Mouse (Mus musculus): ENCODE measurements around the gene Olfr1344.
"Not testable (repeated sequence)": the region's sequence is repeated elsewhere in the genome, so short reads cannot be mapped to it uniquely, and the experiment has no call there.

The Olfr1344 gene

DNA sequence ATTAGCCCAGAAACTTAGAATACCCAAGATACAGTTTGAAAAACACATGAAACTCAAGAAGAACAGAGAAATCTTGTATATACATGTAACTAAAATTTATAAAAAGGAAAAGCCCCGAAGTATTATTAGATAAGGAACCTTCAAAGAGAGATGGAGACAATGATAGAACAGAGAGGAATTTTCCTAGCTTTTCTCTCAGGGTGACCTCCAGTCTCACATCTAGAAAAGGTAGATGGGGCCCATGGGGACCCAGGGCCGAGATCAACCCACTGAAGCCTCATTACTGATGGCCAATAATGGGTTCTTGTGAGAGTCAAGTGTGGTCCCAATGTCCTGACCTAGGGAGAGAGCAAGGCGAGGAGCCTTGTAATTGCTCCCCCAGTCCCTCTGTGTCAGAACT is at the start of gene Olfr1344:
Gene Olfr1344 (plus strand): TSS at position 301 of the 400 bp plus-strand sequence.
- DNase-seq = no peak

DNA sequence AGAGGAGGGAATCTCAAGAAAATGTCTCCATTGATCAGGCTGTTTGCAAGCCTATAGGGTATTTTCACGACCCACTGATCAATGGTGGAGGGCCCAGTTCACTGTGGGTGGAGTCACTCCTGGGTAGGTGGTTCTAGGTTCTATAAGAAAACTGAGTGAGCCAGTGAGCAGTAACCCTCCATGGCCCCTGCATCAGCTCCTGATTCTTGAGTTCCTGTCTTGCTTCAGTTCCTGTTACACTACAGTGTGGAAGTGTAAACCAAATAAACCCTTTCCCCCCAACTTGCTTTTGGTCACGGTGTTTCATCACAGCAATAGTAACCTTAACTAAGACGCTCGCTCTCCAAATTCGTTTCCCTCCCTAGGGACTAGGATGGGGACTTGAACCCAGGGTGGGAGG is 49.5 kb upstream of the Olfr1344 start:
- no peak for DNase-seq

DNA sequence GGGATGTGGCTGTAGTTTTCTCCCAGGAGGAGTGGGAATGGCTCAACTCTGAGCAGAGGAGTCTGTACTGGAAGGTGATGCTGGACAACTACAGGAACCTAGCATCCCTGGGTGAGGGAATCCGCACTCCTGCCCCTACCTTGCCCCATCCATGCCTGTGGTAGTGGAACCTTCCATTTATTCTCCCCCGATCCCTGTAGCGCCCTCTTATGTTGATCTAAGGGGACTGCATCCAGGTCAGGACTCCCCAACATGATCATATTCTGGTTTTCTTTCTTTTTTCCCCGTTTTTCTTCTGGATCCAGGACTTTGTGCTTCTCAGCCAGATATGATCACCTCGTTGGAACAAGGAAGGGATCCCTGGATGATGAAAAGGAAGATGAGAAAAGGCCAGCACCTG is 49.0 kb upstream of the Olfr1344 start:
- no peak for DNase-seq

DNA sequence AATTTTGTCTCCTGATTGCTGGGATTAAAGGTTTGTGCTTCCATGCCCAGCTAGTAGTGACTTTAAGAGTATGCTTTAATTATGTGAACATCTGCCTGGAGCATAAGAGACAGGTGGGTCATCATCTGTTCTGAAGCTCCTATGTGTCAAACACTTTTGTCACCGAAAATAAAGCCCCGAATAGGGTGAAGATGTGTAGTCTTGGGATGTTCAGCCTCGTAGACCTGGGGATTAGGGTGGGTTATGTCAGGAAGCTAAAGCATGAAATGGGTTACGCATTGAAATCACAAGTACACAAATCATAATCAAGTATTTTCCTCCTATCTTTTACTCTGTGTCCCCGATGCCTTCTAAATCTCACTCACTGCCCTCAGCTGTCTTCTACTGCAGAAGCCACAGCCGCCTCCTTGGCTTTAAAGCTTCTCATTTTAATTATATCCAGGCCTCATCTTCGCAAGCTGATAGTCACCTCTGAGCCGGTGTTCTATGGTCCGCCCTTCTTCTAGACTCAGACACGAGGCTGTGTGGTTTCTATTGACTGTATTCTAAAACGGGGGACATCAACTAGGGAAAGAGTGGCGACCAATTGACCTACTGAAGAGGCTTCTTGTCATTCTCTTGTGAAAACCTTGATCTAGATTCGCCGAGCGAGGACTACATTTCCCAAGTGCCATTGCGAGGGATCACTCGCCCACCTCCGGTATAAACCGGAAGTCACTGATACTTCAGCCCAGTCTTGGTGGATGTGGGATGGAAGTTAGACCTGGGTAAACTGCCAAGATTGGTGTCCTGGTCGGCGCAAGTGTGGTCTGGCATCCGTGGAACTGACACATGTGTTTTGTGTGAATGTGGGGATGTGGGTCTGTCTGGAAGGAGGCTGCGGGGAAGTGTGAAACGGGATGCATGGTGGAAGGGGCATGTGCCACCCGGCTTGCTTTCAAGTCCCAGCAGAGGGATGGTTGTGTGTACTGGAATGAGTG is 40.2 kb upstream of the Olfr1344 start, which contains the start of gene Smim17:
Gene Smim17 (plus strand): TSS at position 720 of the 980 bp plus-strand sequence.
- DNase-seq = peak; percentile 25 to 30

DNA sequence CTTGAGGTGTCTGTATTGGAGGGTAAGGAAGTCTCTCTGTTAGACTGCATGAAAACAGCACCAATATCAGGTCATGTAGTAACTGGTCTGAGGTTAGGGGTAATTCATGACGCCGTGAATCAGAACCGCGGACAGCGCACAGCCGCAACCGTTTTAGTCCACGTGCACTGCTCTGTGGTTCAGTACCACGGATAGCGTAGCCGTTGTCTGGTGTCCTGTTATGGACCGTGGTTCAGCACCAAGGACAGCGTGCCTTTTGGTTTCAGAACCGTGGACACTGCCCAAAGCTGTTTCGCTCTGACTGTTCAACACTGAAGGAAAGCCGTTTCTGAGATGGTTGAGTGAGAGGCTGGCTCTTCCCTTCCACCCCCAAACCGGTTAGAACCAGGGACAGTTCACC is 28.4 kb upstream of the Olfr1344 start, which contains the start of gene Gm20715:
Gene Gm20715 (plus strand): TSS at position 235 of the 400 bp plus-strand sequence.
- DNase-seq = peak; percentile 89 to 92

DNA sequence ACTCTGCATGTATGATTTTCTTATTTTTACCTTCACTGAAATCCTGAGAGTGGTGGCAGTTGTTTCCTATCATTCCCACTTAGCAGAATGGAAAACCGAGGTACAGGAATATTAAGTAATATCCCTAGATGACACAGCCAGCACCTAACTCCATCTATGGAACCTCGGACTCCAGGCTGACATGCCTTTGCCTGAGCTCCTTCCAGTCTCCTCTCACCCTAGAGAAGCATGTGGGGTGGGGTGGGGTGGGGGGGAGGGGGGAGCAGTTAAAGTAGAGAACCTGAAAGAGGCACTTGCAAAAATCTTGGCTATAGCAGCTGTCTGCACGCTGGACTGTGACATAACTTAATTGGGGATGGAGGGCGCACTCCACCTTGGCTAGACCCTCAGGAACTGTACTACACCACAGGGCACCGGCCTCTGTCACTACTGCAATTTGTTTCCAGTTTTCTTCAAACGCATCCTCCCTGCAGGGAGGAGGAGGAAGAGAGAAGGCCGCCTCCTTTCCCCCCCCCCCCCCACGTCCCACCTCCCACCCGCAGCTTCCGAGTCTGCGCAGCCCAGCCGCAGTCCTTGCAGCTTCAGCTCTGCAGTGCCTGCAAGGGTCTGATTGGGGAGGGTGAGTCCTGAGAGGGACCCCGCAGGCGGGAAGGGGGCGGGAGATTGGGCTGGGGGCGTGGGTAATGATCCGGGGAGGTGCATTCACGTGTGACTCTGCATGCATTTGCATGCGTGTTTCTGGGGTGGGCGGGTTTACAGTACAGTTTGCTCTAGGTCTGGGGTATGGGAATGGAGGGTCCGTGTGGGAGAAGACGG is 23.7 kb upstream of the Olfr1344 start:
- DNase-seq = no peak

DNA sequence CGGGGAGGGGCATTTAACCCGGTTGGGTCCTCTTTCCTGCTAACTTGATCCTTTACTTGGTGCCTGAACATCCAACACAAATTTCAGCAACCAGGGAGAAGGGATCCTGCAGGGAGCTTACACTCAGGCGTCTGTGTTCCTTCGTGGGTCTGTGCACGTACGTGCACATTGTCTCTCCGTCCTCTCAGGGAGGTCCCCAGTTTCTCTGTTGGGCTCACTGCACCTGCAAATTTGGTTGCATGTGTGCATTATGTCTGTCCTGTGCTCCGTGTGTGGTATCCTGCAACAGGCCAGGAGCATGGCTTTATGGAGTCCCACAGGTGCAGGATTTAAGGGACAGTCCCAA is 23.1 kb upstream of the Olfr1344 start:
- DNase-seq = no peak

DNA sequence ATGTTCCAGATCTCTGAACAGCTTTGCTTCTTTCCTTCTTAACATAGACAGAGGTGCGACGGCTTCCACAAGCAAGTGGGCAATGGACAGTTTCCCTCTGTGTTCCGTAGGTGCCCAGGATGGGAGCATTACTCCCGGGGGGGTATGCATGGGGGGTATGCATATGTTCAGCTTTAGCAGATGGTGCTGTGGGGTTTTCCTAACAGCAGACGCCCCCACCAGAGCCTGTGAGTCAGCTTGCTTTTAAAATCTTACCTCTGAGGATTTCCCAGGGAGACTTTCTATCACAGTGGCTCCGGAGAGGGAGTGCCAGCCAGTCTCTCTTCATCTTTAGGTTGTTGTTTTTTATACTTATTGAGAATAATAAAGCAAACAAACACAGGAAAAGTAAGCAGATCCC is 18.6 kb upstream of the Olfr1344 start:
- DNase-seq = no peak

DNA sequence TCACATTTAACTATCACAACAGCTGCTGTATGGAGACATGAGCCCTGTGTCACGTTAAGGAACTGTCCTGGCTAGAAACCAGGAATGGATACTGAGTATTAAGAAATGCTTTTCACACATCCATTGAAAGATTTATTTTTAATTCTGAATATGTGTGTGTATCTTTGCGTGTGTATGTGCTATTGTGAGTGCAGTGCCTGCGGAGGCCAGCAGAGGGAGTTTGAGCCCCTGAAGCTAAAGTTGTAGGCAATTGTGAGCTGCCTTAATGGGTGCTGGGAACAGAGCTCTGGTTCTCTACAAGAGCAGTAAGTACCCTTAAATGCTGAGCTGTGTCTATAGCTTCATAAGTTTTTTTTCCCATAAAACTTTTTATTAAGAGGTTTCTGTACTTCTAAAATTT is 9.1 kb upstream of the Olfr1344 start:
- no peak for DNase-seq

DNA sequence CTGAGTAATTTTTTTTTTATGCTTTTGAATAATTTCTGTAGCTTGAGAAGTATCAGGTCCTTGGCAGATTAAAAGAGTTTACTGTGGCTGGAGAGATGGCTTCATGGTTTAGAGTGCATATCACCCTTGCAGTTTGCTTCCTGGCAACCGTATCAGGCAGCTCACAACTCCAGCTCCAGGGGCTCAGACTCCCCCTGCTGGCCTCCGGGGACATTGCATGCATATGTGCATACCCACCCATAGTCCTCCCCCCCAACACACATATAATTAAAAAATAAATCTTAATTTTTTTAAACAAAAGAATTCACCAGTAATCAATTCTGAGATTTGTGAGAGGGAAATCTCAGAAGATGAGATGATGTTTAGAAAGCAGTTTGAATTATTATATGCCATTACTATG is 8.1 kb upstream of the Olfr1344 start:
- peak in 1 of 2 experiments; percentile 16 for DNase-seq

DNA sequence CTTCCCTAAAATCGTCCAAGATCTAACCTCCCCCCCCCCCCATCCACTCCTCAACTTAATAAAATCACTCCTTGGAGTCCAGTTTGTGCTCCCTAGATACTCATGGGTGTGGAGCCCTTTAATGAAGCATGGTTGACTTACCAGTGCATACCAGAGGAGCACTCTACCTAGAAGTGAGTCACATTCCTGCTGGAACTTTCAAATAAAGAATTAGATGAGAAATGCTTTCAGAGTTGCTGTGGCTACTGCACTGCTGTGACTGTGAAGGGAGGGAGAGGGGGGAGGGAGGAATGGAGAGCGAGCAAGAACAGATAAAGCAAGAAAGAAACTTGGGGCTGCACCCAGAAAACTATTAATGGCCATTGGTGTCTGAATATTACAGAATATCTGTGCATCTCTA is 2.7 kb downstream of the Olfr1344 start:
- no peak for DNase-seq

DNA sequence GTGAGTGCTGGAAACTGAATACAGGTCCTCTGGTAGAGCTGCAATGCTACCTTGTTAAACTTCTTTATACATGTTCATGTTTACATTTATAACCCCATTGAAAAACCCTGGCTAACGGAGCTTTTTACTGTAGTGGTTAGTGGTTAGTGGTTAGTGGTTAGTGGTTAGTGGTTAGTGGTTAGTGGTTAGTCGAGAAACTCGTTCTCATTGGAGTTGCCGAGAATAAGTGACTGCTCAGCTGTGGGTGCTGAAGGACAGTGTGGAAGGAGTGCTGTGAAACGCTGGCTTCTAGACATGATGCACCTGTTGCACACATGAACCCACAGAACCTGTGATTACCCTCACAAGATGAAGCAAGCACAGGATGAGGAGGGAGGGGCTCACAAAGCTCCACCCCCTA is 9.3 kb downstream of the Olfr1344 start:
- DNase-seq = no peak

DNA sequence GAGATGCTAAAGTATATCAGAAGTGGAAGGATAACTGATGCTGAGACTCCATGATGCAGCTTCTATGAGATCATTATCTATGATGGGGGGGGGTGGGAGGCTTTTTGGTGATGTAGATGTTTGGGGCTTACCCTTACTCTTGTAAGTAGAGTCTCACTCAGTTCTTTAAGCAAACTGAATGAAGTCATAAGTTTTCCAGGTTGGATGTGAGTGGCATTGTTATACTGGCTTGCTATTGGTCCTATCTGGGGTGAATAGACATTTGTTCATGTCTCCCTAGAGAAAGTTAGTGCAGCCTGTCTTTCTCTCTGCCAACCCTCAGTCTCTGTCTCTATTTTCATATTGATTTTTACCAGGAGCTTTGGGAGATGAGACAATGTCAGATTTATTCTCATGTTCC is 17.4 kb downstream of the Olfr1344 start, which contains the start of gene Olfr1336:
Gene Olfr1336 (plus strand): TSS at position 301 of the 400 bp plus-strand sequence.
- DNase-seq = no peak

DNA sequence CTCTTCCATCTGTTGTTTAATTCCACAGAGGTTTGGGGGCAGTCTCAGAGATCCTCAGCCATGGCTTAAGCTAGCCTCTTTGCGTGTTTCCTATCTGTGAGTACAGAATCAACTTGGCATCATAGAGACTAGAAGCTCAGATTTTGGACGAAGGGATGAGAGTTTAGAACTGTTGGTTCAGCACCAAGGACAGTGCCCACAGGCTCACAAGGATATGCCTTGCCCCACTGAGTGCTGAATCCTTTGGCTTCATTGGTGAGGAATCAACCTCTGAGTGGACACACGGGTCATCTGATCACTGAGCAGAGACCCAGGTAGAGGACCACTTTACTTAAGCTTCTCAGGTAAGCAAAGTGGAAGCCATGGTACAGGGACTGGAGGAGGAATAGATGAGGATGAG is 17.9 kb downstream of the Olfr1344 start:
- DNase-seq = no peak

DNA sequence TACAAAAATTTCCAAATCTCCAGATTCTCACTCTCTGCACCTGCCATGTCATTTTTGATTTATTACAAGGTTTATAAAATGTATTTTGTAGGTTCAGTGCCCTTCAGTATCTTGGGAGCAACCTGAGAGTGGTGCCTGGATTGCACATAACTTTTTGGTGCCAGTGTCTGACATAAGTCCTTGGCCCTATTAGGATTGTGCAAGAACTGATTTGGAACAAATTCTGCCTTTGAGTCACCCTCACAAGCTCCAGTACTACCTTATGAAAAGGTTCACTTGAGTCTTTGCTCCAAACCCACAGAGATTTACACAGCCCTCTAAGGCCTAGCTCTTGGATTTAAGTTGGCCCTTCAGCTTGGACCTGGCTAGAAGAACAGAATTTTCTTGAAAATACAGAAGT is 28.5 kb downstream of the Olfr1344 start, which contains the start of gene Olfr1346:
Gene Olfr1346 (plus strand): TSS at position 151 of the 400 bp plus-strand sequence.
- no peak for DNase-seq

DNA sequence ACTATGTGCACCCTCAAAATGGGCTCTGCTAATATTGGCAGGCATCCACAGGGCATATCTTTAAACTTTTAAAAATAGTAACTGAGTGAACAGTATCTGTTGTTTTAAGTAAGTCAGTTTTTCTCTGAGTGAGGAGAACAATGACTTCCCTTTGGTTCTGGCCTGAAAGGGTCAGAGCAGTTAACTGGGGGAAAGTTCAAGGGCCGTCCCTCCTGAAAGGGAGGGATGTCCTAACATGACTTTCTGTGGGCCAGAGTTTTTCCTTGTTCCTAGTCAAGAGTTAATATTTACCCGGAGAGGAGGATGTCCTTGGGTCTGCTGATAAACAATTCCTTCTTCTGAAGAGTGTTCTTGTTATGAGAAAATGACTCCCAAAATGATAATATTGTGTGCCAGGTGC is 39.1 kb downstream of the Olfr1344 start:
- DNase-seq = not testable (repeated sequence)

DNA sequence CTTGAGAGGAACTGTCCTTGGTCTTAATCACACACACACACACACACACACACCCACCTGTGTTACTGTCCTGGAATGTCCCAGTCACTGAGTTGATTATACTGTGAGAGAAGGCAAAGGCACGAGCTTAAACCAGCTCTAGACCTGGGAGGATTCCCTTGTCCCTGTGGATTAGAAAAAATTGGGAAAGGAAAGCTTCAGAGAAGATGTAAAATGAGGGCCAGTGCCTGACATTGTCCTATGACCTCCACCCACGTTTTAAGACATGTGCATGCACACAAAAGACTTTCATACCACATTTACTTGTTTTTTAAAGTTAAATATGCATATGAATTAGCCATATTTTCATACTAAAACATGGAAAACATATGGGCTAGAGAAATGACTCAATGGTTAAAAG is 48.4 kb downstream of the Olfr1344 start, which contains the start of gene Olfr5:
Gene Olfr5 (minus strand): TSS at position 101 of the 400 bp plus-strand sequence.
- DNase-seq = no peak
